Mouse (Mus musculus): ENCODE results near the gene Auts2. TPM values are rescaled to one million over a fixed set of nuclear protein-coding genes. Genes with fewer than 3 reads are reported as not detected.

Gene Auts2
- total and polyA plus RNA-seq, 3 experiments: not detected

DNA sequence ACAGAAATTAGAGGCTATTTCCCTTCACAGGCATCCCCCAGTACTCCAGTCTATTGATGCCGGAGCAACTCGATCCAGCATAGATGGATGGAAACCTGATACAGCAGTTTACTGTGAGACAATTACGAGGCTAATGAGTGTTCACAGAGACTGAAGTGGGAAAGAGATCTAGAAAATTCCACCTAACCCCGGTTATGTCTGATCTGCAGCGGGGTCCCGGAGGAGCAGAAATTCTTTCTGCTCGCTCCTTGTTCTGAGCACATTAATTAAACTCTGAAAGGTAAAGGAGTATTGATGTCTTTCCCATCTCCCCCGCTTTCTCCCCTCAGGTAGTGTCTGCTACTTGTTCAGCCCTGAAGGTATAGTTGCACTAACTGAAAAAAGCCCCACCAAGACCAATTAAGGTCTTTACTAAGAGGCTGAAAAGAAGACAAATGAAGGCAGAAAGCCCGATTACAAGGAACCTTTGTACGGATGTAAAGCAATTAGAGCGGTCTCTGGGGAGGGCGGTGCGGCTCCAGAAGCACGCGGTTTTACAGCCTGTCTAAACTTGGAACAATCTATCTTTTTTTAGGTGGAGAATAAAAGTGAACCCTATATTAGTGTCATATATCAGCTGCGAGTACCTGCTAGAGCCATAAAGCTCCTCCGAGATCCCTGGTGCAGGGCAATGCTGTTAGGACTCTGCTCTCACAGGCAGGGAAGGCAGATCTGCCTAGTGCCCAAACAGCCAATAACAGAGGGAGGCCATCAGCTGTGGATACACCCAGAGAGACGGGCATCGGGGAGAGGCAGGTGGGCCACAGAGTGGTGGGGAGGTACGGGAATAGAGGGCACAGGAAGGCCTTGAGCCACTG, 691.3 kb downstream of the Auts2 start:
- dilution Hi-C loops (cut with MboI; ENCODE audit: extremely low pct_ligation_motif_present, extremely low pct_unique_long_range_greater_than_20kb, low sequenced_read_pairs): no loop called here
- H3K4me1 ChIP-seq (ENCODE audit: control insufficient read depth in 1 of 2, insufficient read depth in 2 of 2): no peaks in the 10 kb centered on the region
- in situ Hi-C loops (cut with MboI; ENCODE audit: low pct_ligation_motif_present, low pct_unique_long_range_greater_than_20kb, low sequenced_read_pairs): no loop called here
- H3K36me3 ChIP-seq (replicated peaks in 1 of 2; ENCODE audit: control insufficient read depth in 1 of 2, insufficient read depth in 1 of 2, low read length in 1 of 2): no peaks in the 10 kb centered on the region
- no peak overlapping the region for H3K9ac ChIP-seq (ENCODE audit: insufficient read depth, low read depth)
- H3K4me2 ChIP-seq (ENCODE audit: insufficient read depth, low read depth, poor library complexity, severe bottlenecking): no peak overlapping the region
- H3K4me3 ChIP-seq (replicated peaks in 1 of 3; ENCODE audit: low read depth in 2 of 3, low read length in 2 of 3, poor library complexity in 1 of 3): no peak overlapping the region
- no peaks in the 10 kb centered on the region for H3K79me2 ChIP-seq (replicated peaks; ENCODE audit: control insufficient read depth, extremely low read depth, insufficient read depth, poor library complexity, severe bottlenecking)
- TF ChIP-seq HCFC1 (IDR thresholded peaks at IDR 0.05; ENCODE audit: low read depth, low read length): no peak
- no peak for TF ChIP-seq JUN (IDR thresholded peaks at IDR 0.05; ENCODE audit: insufficient read depth, low read depth, low read length)
- TF ChIP-seq USF1 (IDR thresholded peaks at IDR 0.05; ENCODE audit: low read depth, low read length): no peak
- TF ChIP-seq MYC (IDR thresholded peaks at IDR 0.05; ENCODE audit: low read depth, low read length): no peak
- no peak for TF ChIP-seq USF2 (conservative IDR thresholded peaks at IDR 0.05; ENCODE audit: low read depth, low read length)
- TF ChIP-seq MAZ (IDR thresholded peaks at IDR 0.05; ENCODE audit: low read depth, low read length): no peak
- no peak for TF ChIP-seq MEF2A (IDR thresholded peaks at IDR 0.05; ENCODE audit: borderline replicate concordance, low read depth, low read length)
- TF ChIP-seq PAX5 (IDR thresholded peaks at IDR 0.05; ENCODE audit: low read length): no peak
- no peak for TF ChIP-seq JUND (conservative IDR thresholded peaks at IDR 0.05; ENCODE audit: low read depth, low read length)
- no peak for TF ChIP-seq ELF1 (IDR thresholded peaks at IDR 0.05; ENCODE audit: low read depth, low read length)
- no peaks in the 10 kb centered on the region for H3K27me3 ChIP-seq (replicated peaks)
- no peak overlapping the region for H3K27ac ChIP-seq (ENCODE audit: insufficient read depth, low read depth)
- peaks cover 73% of the 10 kb centered on the region for H3K9me3 ChIP-seq (replicated peaks; ENCODE audit: low read length)
- DNase-seq (ENCODE audit: extremely low read depth): no peak

DNA sequence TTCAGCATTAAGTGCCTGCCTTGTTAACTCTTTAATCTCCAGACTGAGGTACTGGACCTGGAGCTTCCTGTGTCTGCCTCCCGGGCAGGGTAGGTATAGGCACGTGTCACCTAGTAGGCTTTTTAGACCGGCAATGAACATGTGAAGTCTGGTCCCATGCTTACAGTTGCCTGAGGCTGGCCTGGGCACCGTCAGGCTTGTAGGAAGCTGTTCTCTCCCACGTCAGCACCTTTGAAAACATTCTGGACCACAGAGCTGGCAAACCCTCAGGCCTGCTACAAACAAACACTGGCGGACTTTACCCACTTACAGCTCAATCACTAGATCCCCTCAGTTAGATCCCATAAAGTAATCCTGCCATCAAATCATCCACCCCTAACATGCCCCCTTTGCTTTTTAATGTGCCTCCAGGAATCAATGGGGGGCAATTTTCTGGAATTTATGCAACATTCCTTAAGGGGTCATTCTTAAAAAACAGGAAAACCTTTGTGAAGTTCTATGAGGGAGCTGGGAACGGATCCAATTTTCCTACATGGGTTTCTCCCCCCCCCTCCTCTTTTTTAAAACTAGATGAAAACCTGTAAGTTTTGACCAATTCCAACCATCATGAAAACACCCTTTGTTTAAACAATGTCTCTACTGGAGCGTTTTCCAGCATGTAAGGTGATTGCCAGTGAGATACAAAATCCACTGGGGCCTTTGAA, 692.4 kb downstream of the Auts2 start:
- H3K4me2 ChIP-seq (ENCODE audit: insufficient read depth, low read depth, poor library complexity, severe bottlenecking): no peak overlapping the region
- no peak overlapping the region for H3K9ac ChIP-seq (ENCODE audit: insufficient read depth, low read depth)
- no peak overlapping the region for H3K27ac ChIP-seq (ENCODE audit: insufficient read depth, low read depth)
- TF ChIP-seq ZC3H11A (IDR thresholded peaks at IDR 0.05; ENCODE audit: low read depth, low read length) (no peak), USF2 (conservative IDR thresholded peaks at IDR 0.05; ENCODE audit: low read depth, low read length) (no peak), NELFE (IDR thresholded peaks at IDR 0.05; ENCODE audit: low read depth, low read length) (no peak), CHD2 (IDR thresholded peaks at IDR 0.05; ENCODE audit: low read length) (no peak), KAT2A (IDR thresholded peaks at IDR 0.05; ENCODE audit: insufficient replicate concordance, low read length) (no peak), POLR2AphosphoS2 (IDR thresholded peaks at IDR 0.05; ENCODE audit: low read depth, low read length) (no peak), JUN (IDR thresholded peaks at IDR 0.05; ENCODE audit: insufficient read depth, low read depth, low read length) (no peak), IRF4 (IDR thresholded peaks at IDR 0.05; ENCODE audit: low read depth, low read length) (no peak), CHD1 (IDR thresholded peaks at IDR 0.05; ENCODE audit: low read depth, low read length) (no peak), JUND (conservative IDR thresholded peaks at IDR 0.05; ENCODE audit: low read depth, low read length) (no peak), CTCF (conservative IDR thresholded peaks at IDR 0.05 in 1 of 2, IDR thresholded peaks at IDR 0.05 in 1 of 2; ENCODE audit: low read depth in 2 of 2, low read length in 2 of 2) (no peak), ZKSCAN1 (IDR thresholded peaks at IDR 0.05; ENCODE audit: borderline replicate concordance, low read depth, low read length) (no peak), RCOR1 (conservative IDR thresholded peaks at IDR 0.05; ENCODE audit: low read depth, low read length) (no peak)
- dilution Hi-C loops (cut with MboI; ENCODE audit: extremely low pct_ligation_motif_present, extremely low pct_unique_long_range_greater_than_20kb, low sequenced_read_pairs) (no loop called here), in situ Hi-C loops (cut with MboI; ENCODE audit: low pct_ligation_motif_present, low pct_unique_long_range_greater_than_20kb, low sequenced_read_pairs) (no loop called here)
- H3K9me3 ChIP-seq (replicated peaks; ENCODE audit: low read length): peaks cover 76% of the 10 kb centered on the region
- H3K36me3 ChIP-seq (replicated peaks in 1 of 2; ENCODE audit: control insufficient read depth in 1 of 2, insufficient read depth in 1 of 2, low read length in 1 of 2): no peaks in the 10 kb centered on the region
- no peaks in the 10 kb centered on the region for H3K4me1 ChIP-seq (ENCODE audit: control insufficient read depth in 1 of 2, insufficient read depth in 2 of 2)
- DNase-seq (ENCODE audit: extremely low read depth): no peak
- no peaks in the 10 kb centered on the region for H3K79me2 ChIP-seq (replicated peaks; ENCODE audit: control insufficient read depth, extremely low read depth, insufficient read depth, poor library complexity, severe bottlenecking)
- H3K4me3 ChIP-seq (replicated peaks in 1 of 3; ENCODE audit: low read depth in 2 of 3, low read length in 2 of 3, poor library complexity in 1 of 3): no peak overlapping the region
- no peaks in the 10 kb centered on the region for H3K27me3 ChIP-seq (replicated peaks)

All from CH12.LX (cell line).